Mouse (Mus musculus) T-helper 17 cell (primary cell): ENCODE measurements around the gene Hbb-y.
"Not testable (repeated sequence)": the region's sequence is repeated elsewhere in the genome, so short reads cannot be mapped to it uniquely, and the experiment has no call there.

Experiments used
- in situ Hi-C, 2 experiments: fragments of 300-600 bp; cut with MboI, MseI; formaldehyde crosslinking; loops; 1 replicate in 1 of 2; 2 replicates in 1 of 2; pipeline ENCODE4 v1.15.1; 2025; ENCODE audit warnings: high pct_unique_total_duplicates in 2 of 2

Hbb-y gene

DNA sequence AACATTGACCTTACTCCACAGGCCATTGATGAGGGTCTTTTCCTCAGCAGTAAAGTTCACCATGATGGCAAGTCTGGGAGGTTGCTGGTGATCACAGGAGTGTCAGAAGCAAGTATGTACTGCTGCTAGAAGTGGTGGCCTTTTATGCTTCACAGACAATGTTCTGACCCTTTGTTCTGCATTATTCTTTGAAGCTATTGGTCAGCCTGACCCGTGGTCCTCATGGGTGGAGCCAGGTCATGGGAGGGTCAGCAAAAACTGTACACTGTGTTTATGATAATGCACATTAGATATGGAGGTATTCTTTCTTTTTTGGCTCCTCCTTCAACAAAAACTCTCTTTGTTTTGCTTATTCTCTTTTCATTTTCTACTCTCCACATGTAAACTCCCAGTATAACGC is at the start of gene Hbb-y:
Hbb-y (minus strand) TSS at position 127 of the 400 bp plus-strand sequence.
- in situ Hi-C loops: no loop called here

GRCm38 (mm10) chr7:103894385-103894784 is 41.4 kb upstream of the Hbb-y start, which contains the start of gene Olfr64:
Olfr64 (minus strand) TSS chr7:103894485.
- in situ Hi-C loops: loop anchor here in 1 of 2 experiments (10.0 kb wide), 1 partner anchor 590 kb away; no protein-coding TSS in a partner anchor

- in situ Hi-C loops: no loop called here
Measured at GRCm38 (mm10) chr7:103886152-103886551, 33.1 kb upstream of the Hbb-y start, which contains the start of gene Olfr66. Olfr66 (minus strand) TSS chr7:103886252.

DNA sequence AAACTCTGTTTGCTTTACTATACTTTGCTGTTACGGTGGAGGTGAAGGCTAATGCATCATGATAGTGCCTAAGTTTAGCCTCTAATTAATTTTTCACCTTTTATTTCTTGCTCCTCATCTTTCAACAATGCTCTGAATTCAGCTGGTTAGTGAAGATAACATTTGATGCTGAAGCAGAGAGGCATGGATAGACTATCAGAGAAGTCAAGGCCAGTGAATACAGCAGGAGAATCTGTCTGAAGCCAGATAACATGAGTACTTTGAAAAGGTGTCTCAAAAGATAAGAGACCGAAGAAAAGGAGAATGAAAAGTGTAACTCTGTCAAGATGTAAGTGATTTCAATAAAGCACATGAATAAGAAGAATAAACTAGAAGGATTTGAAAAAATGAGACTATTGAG is 24.1 kb upstream of the Hbb-y start:
- in situ Hi-C loops: no loop called here

DNA sequence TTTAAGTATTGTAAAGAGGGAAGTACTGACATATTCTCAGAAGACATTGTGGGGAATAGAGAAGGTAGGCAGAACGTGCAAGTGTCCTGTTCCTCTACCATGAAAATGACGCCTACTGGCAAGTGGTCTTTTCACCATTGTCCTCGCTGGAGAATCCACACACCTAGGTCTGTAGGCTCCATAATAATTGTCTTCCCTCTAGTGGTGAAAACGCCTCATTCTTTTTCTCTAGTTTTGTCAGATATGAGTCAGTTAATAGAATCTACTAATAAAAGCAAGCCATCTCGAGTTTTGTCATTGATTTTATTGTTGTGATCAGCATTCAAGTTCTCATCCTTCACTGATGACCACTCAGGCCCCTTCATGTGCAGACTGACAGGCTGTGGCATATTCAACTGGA is 21.4 kb upstream of the Hbb-y start:
- in situ Hi-C loops: no loop called here

GRCm38 (mm10) chr7:103873064-103873463 is 20.0 kb upstream of the Hbb-y start:
- in situ Hi-C loops: no loop called here

DNA sequence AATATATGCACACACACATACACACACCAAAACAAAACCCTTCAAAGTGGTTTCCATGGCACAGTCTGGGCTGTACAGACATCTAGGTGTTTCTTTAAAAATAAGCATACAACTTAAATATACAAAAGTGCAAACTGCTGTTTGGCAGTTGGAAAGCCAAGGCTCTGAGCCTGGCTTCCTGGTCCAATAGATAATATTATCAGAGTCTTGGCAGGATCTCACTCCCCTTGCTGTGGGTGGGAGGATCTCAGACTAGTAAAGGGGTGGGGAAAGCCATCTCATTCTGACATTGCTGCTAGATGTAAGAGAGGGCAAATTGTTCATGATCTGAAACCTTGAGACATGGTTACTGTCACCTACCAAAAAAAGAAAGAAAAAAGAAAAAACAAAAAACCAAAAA is 17.7 kb upstream of the Hbb-y start:
- in situ Hi-C loops: no loop called here

DNA sequence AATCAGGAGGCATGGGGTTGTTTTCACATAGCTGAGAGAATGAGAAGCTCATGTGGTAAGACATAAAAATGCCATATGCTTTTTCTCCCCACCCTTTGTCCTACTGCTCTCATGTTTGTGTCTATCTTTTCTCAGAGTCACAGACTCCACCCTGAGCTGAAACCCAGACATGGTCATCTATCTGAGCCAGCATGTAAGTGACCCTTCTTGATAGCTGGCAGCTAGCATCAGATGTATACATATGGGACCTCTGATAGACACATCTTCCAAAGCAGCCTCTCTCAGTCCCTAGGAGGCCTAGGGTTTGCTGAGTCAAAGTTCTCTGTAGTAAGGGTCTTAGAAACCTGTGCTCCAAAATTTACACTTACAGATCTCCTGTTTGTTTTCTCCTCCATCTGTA is 12.7 kb upstream of the Hbb-y start:
- in situ Hi-C loops: no loop called here

- in situ Hi-C loops: no loop called here
Measured at GRCm38 (mm10) chr7:103861531-103861930, 8.5 kb upstream of the Hbb-y start.

- in situ Hi-C loops: no loop called here
Measured at GRCm38 (mm10) chr7:103860855-103861254, 7.8 kb upstream of the Hbb-y start.

DNA sequence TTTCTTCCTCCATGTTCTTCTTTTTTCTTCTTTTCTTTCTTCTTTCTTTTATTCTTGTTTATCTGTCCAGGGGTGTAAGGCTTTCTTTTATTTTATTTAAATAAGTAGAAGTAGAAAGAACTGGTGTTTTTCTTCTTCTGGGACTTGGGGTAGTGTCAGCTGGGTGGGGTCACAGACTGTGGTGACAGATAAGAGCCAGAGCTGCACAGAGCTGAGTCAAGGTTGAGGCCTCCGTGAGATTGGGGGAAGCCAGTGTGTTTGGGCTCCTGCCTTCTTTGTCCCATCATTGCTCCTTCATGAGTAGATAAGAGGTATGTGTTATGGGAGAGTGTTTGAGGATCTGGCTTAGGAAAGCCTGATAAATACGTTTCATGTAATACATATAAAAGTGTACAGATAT is 6.1 kb upstream of the Hbb-y start:
- in situ Hi-C loops: no loop called here

DNA sequence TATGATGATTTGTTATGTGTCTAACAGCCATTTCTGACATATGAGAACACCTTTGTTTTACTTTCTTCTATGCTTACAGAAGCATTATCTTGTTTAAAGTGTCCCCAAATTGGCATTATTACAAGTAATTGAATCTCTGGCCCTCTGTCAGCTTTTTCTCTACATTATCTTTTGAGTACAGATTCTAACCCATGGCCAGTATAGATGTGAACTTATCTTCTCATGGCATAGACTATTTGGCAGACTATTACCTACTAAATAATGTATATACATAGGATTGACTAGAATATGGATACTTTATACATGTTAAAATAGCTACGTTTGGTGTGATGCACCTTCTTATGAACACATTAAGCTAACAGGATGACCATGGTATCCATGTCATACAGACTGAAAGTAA is 1.7 kb upstream of the Hbb-y start:
- in situ Hi-C loops: no loop called here

- in situ Hi-C loops: no loop called here
Measured at GRCm38 (mm10) chr7:103844525-103845325, 8.3 kb downstream of the Hbb-y start.

- in situ Hi-C loops: no loop called here
Measured at GRCm38 (mm10) chr7:103843034-103843433, 10.0 kb downstream of the Hbb-y start, which contains the start of gene Hbb-bh1. Hbb-bh1 (minus strand) TSS chr7:103843164.

- in situ Hi-C loops: no loop called here
Measured at GRCm38 (mm10) chr7:103840268-103840667, 12.7 kb downstream of the Hbb-y start, which contains the start of gene Hbb-bh2. Hbb-bh2 (minus strand) TSS chr7:103840520.

DNA sequence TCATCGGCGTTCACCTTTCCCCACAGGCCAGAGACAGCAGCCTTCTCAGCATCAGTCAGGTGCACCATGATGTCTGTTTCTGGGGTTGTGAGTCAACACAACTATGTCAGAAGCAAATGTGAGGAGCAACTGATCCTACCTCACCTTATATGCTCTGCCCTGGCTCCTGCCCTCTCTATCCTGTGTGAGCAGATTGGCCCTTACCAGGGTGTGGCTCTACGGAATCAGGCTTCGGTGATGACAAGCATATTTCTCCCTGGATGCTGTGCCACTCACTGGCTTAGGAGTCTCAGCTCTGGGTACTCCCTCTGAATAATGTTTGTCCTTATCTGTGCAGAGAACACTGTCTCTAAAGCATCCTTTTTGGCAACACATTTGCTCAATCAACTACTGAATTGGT is 25.2 kb downstream of the Hbb-y start, which contains the start of gene Hbb-bs:
Hbb-bs (minus strand) TSS at position 289 of the 400 bp plus-strand sequence.
- in situ Hi-C loops: no loop called here

GRCm38 (mm10) chr7:103827139-103827538 is 25.9 kb downstream of the Hbb-y start:
- in situ Hi-C loops: not testable (repeated sequence)

DNA sequence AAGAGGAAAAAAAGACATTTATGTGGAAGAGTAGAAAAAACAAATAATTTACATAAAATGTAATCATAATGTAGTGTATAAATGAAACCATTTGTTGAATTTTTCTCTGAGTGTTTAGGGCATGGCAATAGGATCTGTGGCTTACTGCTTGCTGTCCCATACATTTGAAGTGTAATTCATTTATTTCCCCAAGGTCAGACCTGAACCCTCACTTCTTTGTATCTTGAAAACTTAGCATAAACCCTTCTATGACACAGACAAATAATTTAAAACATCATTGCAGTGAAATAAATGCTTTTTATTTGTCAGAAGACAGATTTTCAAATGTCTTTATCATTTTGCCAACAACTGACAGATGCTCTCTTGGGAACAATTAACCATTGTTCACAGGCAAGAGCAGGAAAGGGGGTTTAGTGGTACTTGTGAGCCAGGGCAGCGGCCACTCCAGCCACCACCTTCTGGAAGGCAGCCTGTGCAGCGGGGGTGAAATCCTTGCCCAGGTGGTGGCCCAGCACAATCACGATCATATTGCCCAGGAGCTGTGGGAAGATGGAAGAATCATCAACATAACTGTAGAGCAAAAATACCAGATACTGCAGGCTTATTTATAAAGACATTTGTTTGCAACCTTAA is 26.6 kb downstream of the Hbb-y start:
- in situ Hi-C loops: no loop called here

- in situ Hi-C loops: no loop called here
Measured at GRCm38 (mm10) chr7:103825536-103826254, 27.3 kb downstream of the Hbb-y start.

DNA sequence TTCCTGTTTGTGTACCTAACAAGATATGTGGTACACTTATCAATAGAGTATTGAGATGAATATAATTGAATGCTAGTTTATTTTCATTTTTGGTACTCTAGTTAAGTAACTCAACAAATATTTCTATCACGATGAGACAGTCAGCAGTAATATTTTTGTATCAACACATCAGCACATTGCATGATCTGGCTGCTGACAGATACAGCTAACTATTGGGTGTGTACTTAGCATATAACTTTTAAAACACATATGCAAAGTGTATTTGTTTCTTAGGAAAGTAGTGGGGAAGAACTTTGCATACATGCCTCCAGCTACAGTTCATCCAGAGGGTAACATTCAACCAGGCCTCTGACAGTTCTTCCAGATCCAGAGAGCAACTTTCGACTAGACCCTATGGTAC is 28.4 kb downstream of the Hbb-y start:
- in situ Hi-C loops: no loop called here

DNA sequence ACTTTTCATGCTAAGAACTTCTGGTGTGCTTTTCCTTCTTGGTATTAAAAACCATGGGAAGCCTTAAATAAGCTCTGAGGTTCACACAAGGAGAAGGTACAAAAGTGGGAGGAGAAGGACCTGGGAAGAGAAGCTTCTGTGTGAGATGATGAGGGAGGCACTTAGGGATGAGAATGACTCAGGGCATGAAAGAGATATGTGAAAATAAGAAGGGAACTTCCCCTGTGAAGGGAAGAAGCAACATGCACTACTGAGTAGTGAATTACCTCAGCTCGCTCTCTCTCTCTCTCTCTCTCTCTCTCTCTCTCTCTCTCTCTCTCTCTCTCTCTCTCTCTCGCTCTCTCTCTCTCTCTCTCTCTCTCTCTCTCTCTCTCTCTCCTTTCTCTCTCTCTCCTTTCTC is 37.9 kb downstream of the Hbb-y start:
- in situ Hi-C loops: not testable (repeated sequence)

- in situ Hi-C loops: no loop called here
Measured at GRCm38 (mm10) chr7:103813766-103814165, 39.2 kb downstream of the Hbb-y start, which contains the start of gene Hbb-bt. Hbb-bt (minus strand) TSS chr7:103813996.
